Mouse (Mus musculus): ENCODE results near the gene Gfpt2. TPM values are rescaled to one million over a fixed set of nuclear protein-coding genes. Genes with fewer than 3 reads are reported as not detected.

Gene Gfpt2
- polyA plus RNA-seq, 1 experiment, result 0.52 TPM

- TF ChIP-seq MYOG (IDR thresholded peaks at IDR 0.05; ENCODE audit: control insufficient read depth in 1 of 3, insufficient read depth in 1 of 3, insufficient read length in 2 of 3, low read depth in 2 of 3), result no peak
- no peak for TF ChIP-seq TCF12 (IDR thresholded peaks at IDR 0.05; ENCODE audit: insufficient read depth, poor library complexity, severe bottlenecking)
- no peak for TF ChIP-seq POLR2AphosphoS2 (IDR thresholded peaks at IDR 0.05; ENCODE audit: insufficient read length, low read depth)
- no peak for TF ChIP-seq MYOD1 (IDR thresholded peaks at IDR 0.05; ENCODE audit: control insufficient read depth in 1 of 3, insufficient read length in 2 of 3, low read depth in 2 of 3)
- no peak for TF ChIP-seq SRF (IDR thresholded peaks at IDR 0.05; ENCODE audit: control insufficient read depth, insufficient read length, low read depth)
- TF ChIP-seq USF1 (IDR thresholded peaks at IDR 0.05; ENCODE audit: low read depth), result no peak
- no peak for TF ChIP-seq MAX (IDR thresholded peaks at IDR 0.05; ENCODE audit: low read depth)
- TF ChIP-seq E2F4 (IDR thresholded peaks at IDR 0.05; ENCODE audit: insufficient read depth), result no peak
- TF ChIP-seq POLR2A (IDR thresholded peaks at IDR 0.05; ENCODE audit: insufficient read length, low read depth), result no peak
- no peak for TF ChIP-seq TCF3 (IDR thresholded peaks at IDR 0.05; ENCODE audit: insufficient read length, low read depth)
- TF ChIP-seq CEBPB (IDR thresholded peaks at IDR 0.05; ENCODE audit: insufficient read depth, poor library complexity, severe bottlenecking), result no peak
- TF ChIP-seq REST (IDR thresholded peaks at IDR 0.05; ENCODE audit: insufficient read depth, insufficient read length), result no peak
- no peaks in the 10 kb centered on the region for H3K36me3 ChIP-seq (ENCODE audit: control insufficient read depth, insufficient read depth)
- no peak overlapping the region for H3K4me3 ChIP-seq
- H3ac ChIP-seq (ENCODE audit: control insufficient read depth, insufficient read length), result no peak overlapping the region
- peak overlapping the region; percentile 27 for H3K4me2 ChIP-seq (ENCODE audit: low read depth)
- H3K27me3 ChIP-seq (ENCODE audit: control insufficient read depth, insufficient read depth, insufficient read length), result no peaks in the 10 kb centered on the region
- H3K79me2 ChIP-seq (ENCODE audit: control insufficient read depth, insufficient read depth), result no peaks in the 10 kb centered on the region
Observed at GRCm38 (mm10) chr11:49754958-49755665, 38.9 kb upstream of the Gfpt2 start.

- TF ChIP-seq TCF12 (IDR thresholded peaks at IDR 0.05; ENCODE audit: insufficient read depth, poor library complexity, severe bottlenecking) (no peak), MYOD1 (IDR thresholded peaks at IDR 0.05; ENCODE audit: control insufficient read depth in 1 of 3, insufficient read length in 2 of 3, low read depth in 2 of 3) (peak in 1 of 3 experiments; percentile 41), TCF3 (IDR thresholded peaks at IDR 0.05; ENCODE audit: insufficient read length, low read depth) (no peak)
- Histone ChIP-seq H3K79me2 (ENCODE audit: control insufficient read depth, insufficient read depth) (no peaks in the 10 kb centered on the region), H3K4me2 (ENCODE audit: low read depth) (no peak overlapping the region), H3K27me3 (ENCODE audit: control insufficient read depth, insufficient read depth, insufficient read length) (no peaks in the 10 kb centered on the region), H3K4me3 (no peak overlapping the region), H3ac (ENCODE audit: control insufficient read depth, insufficient read length) (no peak overlapping the region), H3K36me3 (ENCODE audit: control insufficient read depth, insufficient read depth) (no peaks in the 10 kb centered on the region)
Observed at GRCm38 (mm10) chr11:49758096-49758495, 35.9 kb upstream of the Gfpt2 start.

GRCm38 (mm10) chr11:49761130-49761529, 32.8 kb upstream of the Gfpt2 start:
- Histone ChIP-seq H3K4me2 (ENCODE audit: low read depth) (no peak overlapping the region), H3ac (ENCODE audit: control insufficient read depth, insufficient read length) (no peak overlapping the region), H3K79me2 (ENCODE audit: control insufficient read depth, insufficient read depth) (no peaks in the 10 kb centered on the region), H3K4me3 (no peak overlapping the region), H3K36me3 (ENCODE audit: control insufficient read depth, insufficient read depth) (no peaks in the 10 kb centered on the region), H3K27me3 (ENCODE audit: control insufficient read depth, insufficient read depth, insufficient read length) (no peaks in the 10 kb centered on the region)
- TF ChIP-seq POLR2AphosphoS2 (IDR thresholded peaks at IDR 0.05; ENCODE audit: insufficient read length, low read depth) (no peak), MYOD1 (IDR thresholded peaks at IDR 0.05; ENCODE audit: control insufficient read depth in 1 of 3, insufficient read length in 2 of 3, low read depth in 2 of 3) (no peak)

- H3ac ChIP-seq (ENCODE audit: control insufficient read depth, insufficient read length), result no peak overlapping the region
- TF ChIP-seq E2F4 (IDR thresholded peaks at IDR 0.05; ENCODE audit: insufficient read depth) (no peak), MYOG (IDR thresholded peaks at IDR 0.05; ENCODE audit: control insufficient read depth in 1 of 3, insufficient read depth in 1 of 3, insufficient read length in 2 of 3, low read depth in 2 of 3) (no peak), USF1 (IDR thresholded peaks at IDR 0.05; ENCODE audit: low read depth) (no peak), MYOD1 (IDR thresholded peaks at IDR 0.05; ENCODE audit: control insufficient read depth in 1 of 3, insufficient read length in 2 of 3, low read depth in 2 of 3) (no peak), CEBPB (IDR thresholded peaks at IDR 0.05; ENCODE audit: insufficient read depth, poor library complexity, severe bottlenecking) (no peak)
Observed at GRCm38 (mm10) chr11:49763555-49763954, 30.4 kb upstream of the Gfpt2 start.

GRCm38 (mm10) chr11:49764023-49764422, 30.0 kb upstream of the Gfpt2 start:
- Histone ChIP-seq H3K4me3 (no peak overlapping the region), H3K79me2 (ENCODE audit: control insufficient read depth, insufficient read depth) (no peaks in the 10 kb centered on the region), H3K4me2 (ENCODE audit: low read depth) (no peak overlapping the region), H3K27me3 (ENCODE audit: control insufficient read depth, insufficient read depth, insufficient read length) (no peaks in the 10 kb centered on the region), H3ac (ENCODE audit: control insufficient read depth, insufficient read length) (no peak overlapping the region), H3K36me3 (ENCODE audit: control insufficient read depth, insufficient read depth) (no peaks in the 10 kb centered on the region)
- peak; percentile 24 for TF ChIP-seq USF1 (IDR thresholded peaks at IDR 0.05; ENCODE audit: low read depth)
- TF ChIP-seq CEBPB (IDR thresholded peaks at IDR 0.05; ENCODE audit: insufficient read depth, poor library complexity, severe bottlenecking), result no peak
- no peak for TF ChIP-seq E2F4 (IDR thresholded peaks at IDR 0.05; ENCODE audit: insufficient read depth)
- TF ChIP-seq SRF (IDR thresholded peaks at IDR 0.05; ENCODE audit: control insufficient read depth, insufficient read length, low read depth), result no peak
- TF ChIP-seq REST (IDR thresholded peaks at IDR 0.05; ENCODE audit: insufficient read depth, insufficient read length), result no peak
- TF ChIP-seq POLR2AphosphoS2 (IDR thresholded peaks at IDR 0.05; ENCODE audit: insufficient read length, low read depth), result no peak
- no peak for TF ChIP-seq MYOG (IDR thresholded peaks at IDR 0.05; ENCODE audit: control insufficient read depth in 1 of 3, insufficient read depth in 1 of 3, insufficient read length in 2 of 3, low read depth in 2 of 3)

More at GRCm38 (mm10) chr11:49763555-49763954, 30.4 kb upstream of the Gfpt2 start:
- no peak overlapping the region for H3K4me3 ChIP-seq
- H3K27me3 ChIP-seq (ENCODE audit: control insufficient read depth, insufficient read depth, insufficient read length), result no peaks in the 10 kb centered on the region
- no peaks in the 10 kb centered on the region for H3K79me2 ChIP-seq (ENCODE audit: control insufficient read depth, insufficient read depth)
- no peak overlapping the region for H3K4me2 ChIP-seq (ENCODE audit: low read depth)
- no peaks in the 10 kb centered on the region for H3K36me3 ChIP-seq (ENCODE audit: control insufficient read depth, insufficient read depth)
